Mouse (Mus musculus) myocyte (in vitro differentiated cells): ENCODE measurements at regions not wholly inside any gene's neighbourhood (a gene's known extent, or its start where the extent isn't known, plus 50 kb on each side); places are given as distances from the start of the nearest gene placed in this dataset.

ENCODE experiments used
- CEBPB ChIP-seq: IDR thresholded peaks from 2 replicates; pipeline ENCODE4 v1.6.1; 2011; ENCODE audit warnings: mild to moderate bottlenecking, moderate library complexity; ENCODE audit not compliant: poor library complexity, insufficient read depth, severe bottlenecking
- E2F4 ChIP-seq: IDR thresholded peaks from one replicate; pipeline ENCODE4 v1.6.1; 2011; ENCODE audit warnings: mild to moderate bottlenecking, control low read depth, moderate library complexity; ENCODE audit not compliant: insufficient read depth
- MAX ChIP-seq: IDR thresholded peaks from one replicate; pipeline ENCODE4 v1.6.1; 2011; ENCODE audit warnings: low read depth, mild to moderate bottlenecking, control low read depth
- MYOD1 ChIP-seq, 3 experiments: IDR thresholded peaks; one replicate each; pipeline ENCODE4 v1.6.1; 2011; ENCODE audit warnings: control low read depth in 2 of 3, low read depth in 2 of 3, mild to moderate bottlenecking in 2 of 3, moderate library complexity in 1 of 3; ENCODE audit not compliant: insufficient read length in 2 of 3, control insufficient read depth in 1 of 3
- MYOG ChIP-seq, 3 experiments: IDR thresholded peaks; one replicate each; pipeline ENCODE4 v1.6.1; 2011; ENCODE audit warnings: control low read depth in 2 of 3, low read depth in 2 of 3, mild to moderate bottlenecking in 2 of 3; ENCODE audit not compliant: insufficient read length in 2 of 3, control insufficient read depth in 1 of 3, insufficient read depth in 1 of 3
- POLR2A ChIP-seq: IDR thresholded peaks from one replicate; pipeline ENCODE4 v1.6.1; 2011; ENCODE audit warnings: low read depth, mild to moderate bottlenecking, control low read depth, moderate library complexity; ENCODE audit not compliant: insufficient read length
- POLR2AphosphoS2 ChIP-seq: IDR thresholded peaks from one replicate; pipeline ENCODE4 v1.6.1; 2011; ENCODE audit warnings: low read depth, control low read depth; ENCODE audit not compliant: insufficient read length
- REST ChIP-seq: IDR thresholded peaks from one replicate; pipeline ENCODE4 v1.6.1; 2011; ENCODE audit warnings: mild to moderate bottlenecking, control low read depth, moderate library complexity; ENCODE audit not compliant: insufficient read depth, insufficient read length
- SRF ChIP-seq: IDR thresholded peaks from one replicate; pipeline ENCODE4 v1.6.1; 2011; ENCODE audit warnings: low read depth; ENCODE audit not compliant: control insufficient read depth, insufficient read length
- TCF12 ChIP-seq: IDR thresholded peaks from one replicate; pipeline ENCODE4 v1.6.1; 2011; ENCODE audit warnings: mild to moderate bottlenecking, control low read depth; ENCODE audit not compliant: poor library complexity, insufficient read depth, severe bottlenecking
- TCF3 ChIP-seq: IDR thresholded peaks from one replicate; pipeline ENCODE4 v1.6.1; 2011; ENCODE audit warnings: low read depth, control low read depth; ENCODE audit not compliant: insufficient read length
- USF1 ChIP-seq: IDR thresholded peaks from one replicate; pipeline ENCODE4 v1.6.1; 2011; ENCODE audit warnings: low read depth, mild to moderate bottlenecking, control low read depth, moderate library complexity

DNA sequence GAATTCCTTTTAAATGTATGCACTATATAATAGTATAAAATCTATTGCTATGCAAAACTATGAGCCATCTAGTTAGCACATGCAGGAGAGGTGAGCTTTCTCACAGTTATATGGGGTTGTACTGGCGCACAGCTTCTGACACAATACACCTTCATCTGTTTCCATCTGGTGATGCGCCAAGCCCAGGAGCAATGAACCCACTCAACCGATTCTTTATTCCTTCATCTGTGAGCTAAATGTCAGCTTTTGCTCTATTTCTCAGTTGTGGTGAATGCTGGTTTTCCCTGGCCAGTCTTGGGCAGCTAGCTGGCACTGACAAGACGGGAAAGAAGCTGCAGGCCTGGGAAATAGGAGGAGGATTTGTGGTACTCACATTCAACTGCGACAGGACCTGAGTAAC, 225.4 kb downstream of the Gm19410 start:
- TF ChIP-seq MYOG (IDR thresholded peaks at IDR 0.05; ENCODE audit: control insufficient read depth in 1 of 3, insufficient read depth in 1 of 3, insufficient read length in 2 of 3, low read depth in 2 of 3) (no peak), USF1 (no peak), TCF3 (no peak), MAX (no peak), POLR2A (no peak), CEBPB (no peak), E2F4 (no peak), REST (no peak), POLR2AphosphoS2 (no peak), TCF12 (no peak), SRF (no peak), MYOD1 (IDR thresholded peaks at IDR 0.05; ENCODE audit: control insufficient read depth in 1 of 3, insufficient read length in 2 of 3, low read depth in 2 of 3) (no peak)
